In genomic region chr2:113904414-113904813, GRCm38 (mm10) we compare ENCODE assay signal across 29 mouse cellular contexts. TPM values are rescaled to one million over a fixed set of nuclear protein-coding genes. Genes with fewer than 3 reads are reported as not detected.
DNase-seq lines count a peak whose midpoint lies in the region; ATAC-seq and TF ChIP-seq lines count a peak whose summit lies in the region.
"Had no signal": no experiment of that assay in that cellular context is flagged by ENCODE, and none has a peak within 500 bp of the region (broad histone marks: within the 10 kb centered on the region; RNA-seq: fewer than 3 reads in every experiment).

No protein-coding gene starts in this region.

- WGBS in thymus, adult 2 months = 34% methylated on average over 3 of the region's 3 CpGs

- TF ChIP-seq POLR2A in thymus, adult 2 months (IDR thresholded peaks at IDR 0.05; ENCODE audit: control insufficient read depth, extremely low read depth, insufficient read depth, low read length, poor library complexity) = no peak
- TF ChIP-seq POLR2A in myocyte (IDR thresholded peaks at IDR 0.05; ENCODE audit: insufficient read length, low read depth) = no peak

- ATAC-seq in CD4-positive, CD25-positive, alpha-beta regulatory T cell, adult 4 months = peak; percentile 53
- ATAC-seq in hematopoietic stem cell, adult 5-6 weeks (replicated peaks in 1 of 2; ENCODE audit: insufficient read depth in 1 of 2, low FRiP score in 2 of 2, low TSS enrichment in 1 of 2, low read depth in 1 of 2, poor library complexity in 2 of 2, severe bottlenecking in 2 of 2) = peak; percentile 47 to 57; a peak in 3 of 4 replicates
- ATAC-seq: forebrain, embryonic 13.5 days; liver, embryonic 12.5 days; liver, postnatal 0 days had no signal

- H3K27me3 ChIP-seq in thymus, adult 2 months (ENCODE audit: control insufficient read depth, insufficient read depth, low read length) = no peaks in the 10 kb centered on the region
- H3K27me3 ChIP-seq in myocyte (ENCODE audit: control insufficient read depth, insufficient read depth, insufficient read length) = no peaks in the 10 kb centered on the region
- H3K27me3 ChIP-seq: embryonic facial prominence, embryonic 15.5 days; forebrain, embryonic 13.5 days; kidney, embryonic 15.5 days; limb, embryonic 13.5 days; liver, embryonic 12.5 days; midbrain, embryonic 12.5 days; neural tube, embryonic 15.5 days; stomach, embryonic 15.5 days had no signal

- H3K4me2 ChIP-seq in myocyte (ENCODE audit: low read depth) = no peak overlapping the region
- H3K4me2 ChIP-seq: embryonic facial prominence, embryonic 15.5 days; forebrain, embryonic 13.5 days; hindbrain, embryonic 14.5 days; kidney, embryonic 15.5 days; limb, embryonic 13.5 days; liver, embryonic 12.5 days; midbrain, embryonic 12.5 days; neural tube, embryonic 15.5 days; stomach, embryonic 15.5 days had no signal

- H3K4me3 ChIP-seq in thymus, adult 2 months (ENCODE audit: control insufficient read depth, insufficient read depth, low read length) = no peak overlapping the region
- no peak overlapping the region for H3K4me3 ChIP-seq in myocyte
- no peak overlapping the region for H3K4me3 ChIP-seq in left cerebral cortex, adult 2 months
- H3K4me3 ChIP-seq: embryonic facial prominence, embryonic 10.5 days; embryonic facial prominence, embryonic 15.5 days; forebrain, embryonic 13.5 days; heart, embryonic 10.5 days; kidney, embryonic 15.5 days; limb, embryonic 13.5 days; liver, embryonic 12.5 days; midbrain, embryonic 12.5 days; neural tube, embryonic 15.5 days; stomach, embryonic 15.5 days had no signal

- TF ChIP-seq CTCF in thymus, adult 2 months (IDR thresholded peaks at IDR 0.05; ENCODE audit: borderline replicate concordance, control insufficient read depth, extremely low read depth, insufficient read depth, low read length, poor library complexity) = no peak
- no peak for TF ChIP-seq CTCF in left cerebral cortex, adult 2 months (IDR thresholded peaks at IDR 0.05)

- peaks cover 13% of the 10 kb centered on the region for H3K4me1 ChIP-seq in thymus, adult 2 months (replicated peaks; ENCODE audit: control insufficient read depth, insufficient read depth, low read length)
- H3K4me1 ChIP-seq: embryonic facial prominence, embryonic 15.5 days; forebrain, embryonic 13.5 days; kidney, embryonic 15.5 days; limb, embryonic 13.5 days; liver, embryonic 12.5 days; midbrain, embryonic 12.5 days; stomach, embryonic 15.5 days had no signal

- H3K27ac ChIP-seq in thymus, adult 2 months (ENCODE audit: control insufficient read depth, insufficient read depth, low read length) = peak overlapping the region; percentile 31; the same call in 1 of the 2 replicates
- no peak overlapping the region for H3K27ac ChIP-seq in left cerebral cortex, adult 2 months
- H3K27ac ChIP-seq: embryonic facial prominence, embryonic 10.5 days; embryonic facial prominence, embryonic 15.5 days; forebrain, embryonic 13.5 days; heart, embryonic 10.5 days; hindbrain, embryonic 14.5 days; kidney, embryonic 15.5 days; limb, embryonic 13.5 days; liver, embryonic 12.5 days; midbrain, embryonic 12.5 days; neural tube, embryonic 15.5 days; stomach, embryonic 15.5 days had no signal

- H3ac ChIP-seq in myocyte (ENCODE audit: control insufficient read depth, insufficient read length) = no peak overlapping the region

- H3K36me3 ChIP-seq in thymus, adult 2 months (ENCODE audit: control insufficient read depth, insufficient read depth, low read length) = no peaks in the 10 kb centered on the region
- no peaks in the 10 kb centered on the region for H3K36me3 ChIP-seq in myocyte (ENCODE audit: control insufficient read depth, insufficient read depth)
- H3K36me3 ChIP-seq: embryonic facial prominence, embryonic 10.5 days; embryonic facial prominence, embryonic 15.5 days; heart, embryonic 10.5 days; kidney, embryonic 15.5 days; limb, embryonic 13.5 days; liver, embryonic 12.5 days; midbrain, embryonic 12.5 days; neural tube, embryonic 15.5 days; stomach, embryonic 15.5 days had no signal

- intact Hi-C loops in left cerebral cortex, adult 2 months (cut with DNase I) = no loop called here

- DNase-seq in thymus, adult 2 months = no peak
- no peak for DNase-seq in thymus, postnatal 4 days
- DNase-seq in lung, postnatal 36 days = no peak
- no peak for DNase-seq in kidney, postnatal 25 days
- no peak for DNase-seq in left cerebral cortex, adult 2 months (ENCODE audit: extremely low spot score in 1 of 2, low spot score in 2 of 2)
- DNase-seq: adrenal gland, postnatal 25 days; B cell, adult 2 months; cerebellum, adult 11-12 months; cerebellum, postnatal 10 days; gastrocnemius, postnatal 10 days; heart, postnatal 36 days; kidney, adult 18-20 months; liver, postnatal 0 days; right cerebral cortex, postnatal 25 days; thymus, postnatal 36 days had no signal

- H3K79me2 ChIP-seq in myocyte (ENCODE audit: control insufficient read depth, insufficient read depth) = no peaks in the 10 kb centered on the region

TF ChIP-seq in myocyte, 11 proteins besides CTCF, POLR2A, EP300 and RAD21:
- TF ChIP-seq CEBPB (IDR thresholded peaks at IDR 0.05; ENCODE audit: insufficient read depth, poor library complexity, severe bottlenecking) (peak; percentile 68; the same call in 1 of the 2 replicates), POLR2AphosphoS2 (IDR thresholded peaks at IDR 0.05; ENCODE audit: insufficient read length, low read depth) (no peak)

RNA-seq across cellular contexts. Expression of gene Arhgap11a, which starts 56.0 kb away (rescaled TPM):
- polyA plus RNA-seq in thymus, adult 2 months (2012; rRNA removed) = 7.5 and 9.6 TPM in 2 replicates
- 1 to 10 TPM; 1.8 to 4.1 TPM for polyA plus RNA-seq in CD4-positive, CD25-positive, alpha-beta regulatory T cell, adult 4 months (2017; shearing (Covaris generic))
- total RNA-seq in hematopoietic stem cell, adult 5-6 weeks (2017) = 32.7 and 35.5 TPM in 2 replicates
- 6.8 TPM for polyA plus RNA-seq in myocyte (2012; fragmentation: generic; extraction: Trizol)
- 1 to 10 TPM; 2.0 to 2.2 TPM for total RNA-seq in left cerebral cortex, adult 2 months (2021)
